Mouse (Mus musculus) ES-E14 (cell line): ENCODE results near the gene Ghr.

Experiments used
- CHD2 ChIP-seq: IDR thresholded peaks from 2 replicates; pipeline ENCODE4 v1.6.1; 2014; ENCODE audit warnings: mild to moderate bottlenecking, low read depth, low read length, inconsistent platforms
- HCFC1 ChIP-seq: IDR thresholded peaks from 2 replicates; pipeline ENCODE4 v1.6.1; 2012; ENCODE audit warnings: low read length, inconsistent platforms, borderline replicate concordance; ENCODE audit not compliant: insufficient read depth
- MAFK ChIP-seq: IDR thresholded peaks from 2 replicates; pipeline ENCODE4 v1.6.1; 2014; ENCODE audit warnings: mild to moderate bottlenecking, low read depth, low read length, inconsistent platforms; ENCODE audit not compliant: insufficient read depth
- ZC3H11A ChIP-seq: IDR thresholded peaks from 2 replicates; pipeline ENCODE4 v1.6.1; 2012; ENCODE audit warnings: low read depth, mild to moderate bottlenecking, inconsistent platforms, low read length, borderline replicate concordance
- ZNF384 ChIP-seq: IDR thresholded peaks from 2 replicates; pipeline ENCODE4 v1.6.1; 2012; ENCODE audit warnings: low read depth, low read length, inconsistent platforms

GRCm38 (mm10) chr15:3558524-3558923, 24.8 kb downstream of the Ghr start:
- no peak for TF ChIP-seq HCFC1
- no peak for TF ChIP-seq ZC3H11A
- TF ChIP-seq CHD2, result no peak
- TF ChIP-seq MAFK, result no peak
- TF ChIP-seq ZNF384, result no peak
